Mouse (Mus musculus): ENCODE results near the gene Il27ra. TPM values are rescaled to one million over a fixed set of nuclear protein-coding genes. Genes with fewer than 3 reads are reported as not detected.

Il27ra gene
- polyA plus RNA-seq, 1 experiment: 0.49 TPM

DNA sequence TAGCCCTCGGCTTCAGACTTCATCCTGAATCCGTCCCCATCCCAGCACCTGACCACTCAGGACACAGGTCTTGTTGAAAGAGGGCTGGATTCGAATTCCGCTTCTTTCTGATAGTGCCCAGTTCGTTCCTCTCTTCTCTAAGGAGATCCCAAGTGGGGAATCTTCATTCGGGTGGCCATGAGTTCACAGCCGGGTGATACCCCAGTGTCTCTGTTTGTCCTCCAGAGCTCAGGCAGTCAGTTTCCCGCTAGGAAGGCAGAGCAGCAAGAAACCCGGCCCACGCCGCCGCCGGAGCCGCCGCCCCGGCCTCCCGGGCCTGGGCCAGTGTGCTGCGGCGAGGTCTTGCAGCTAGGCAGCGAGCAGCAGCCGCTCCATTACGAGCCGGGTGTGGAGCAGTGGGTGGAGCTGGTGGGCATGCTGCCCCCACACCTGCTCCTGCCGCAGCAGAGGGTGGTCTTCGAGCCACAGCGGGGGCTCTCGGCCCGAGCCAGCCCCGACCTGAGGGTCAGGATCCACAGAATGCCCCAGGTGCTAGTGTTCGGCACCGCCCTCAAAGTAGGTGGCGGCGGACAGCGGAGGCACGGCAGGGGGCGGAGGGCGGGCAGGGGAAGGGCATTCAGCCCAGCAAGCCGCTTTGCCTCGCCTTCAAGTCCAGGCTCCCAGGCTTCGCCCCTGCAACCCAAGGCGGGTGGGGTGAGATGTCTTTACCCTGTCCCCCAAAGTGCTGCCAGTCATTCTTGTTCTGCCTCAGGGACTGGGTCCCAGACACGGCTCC lies 42.1 kb upstream of the Il27ra start:
- Histone ChIP-seq H3K36me3 (ENCODE audit: control insufficient read depth, insufficient read depth) (peaks cover 29% of the 10 kb centered on the region), H3K79me3 (ENCODE audit: low read depth) (no peaks in the 10 kb centered on the region), H3K27me3 (ENCODE audit: control insufficient read depth, insufficient read depth, insufficient read length) (no peaks in the 10 kb centered on the region), H3K79me2 (ENCODE audit: control insufficient read depth, insufficient read depth) (no peaks in the 10 kb centered on the region), H3ac (ENCODE audit: control insufficient read depth, insufficient read length, low read depth) (no peak overlapping the region), H3K4me3 (ENCODE audit: insufficient read depth, poor library complexity, severe bottlenecking) (no peak overlapping the region)
- no peak for TF ChIP-seq MYOD1 (IDR thresholded peaks at IDR 0.05; ENCODE audit: control insufficient read depth, insufficient read length, low read depth)
- no peak for TF ChIP-seq MAX (IDR thresholded peaks at IDR 0.05)
- TF ChIP-seq USF1 (IDR thresholded peaks at IDR 0.05; ENCODE audit: low read depth): no peak
- no peak for TF ChIP-seq CEBPB (IDR thresholded peaks at IDR 0.05; ENCODE audit: low read depth)
- TF ChIP-seq CTCF (IDR thresholded peaks at IDR 0.05; ENCODE audit: control insufficient read depth, insufficient read depth, insufficient read length): no peak
- TF ChIP-seq FOSL1 (IDR thresholded peaks at IDR 0.05; ENCODE audit: insufficient read depth, low read length, poor library complexity, severe bottlenecking): no peak
- no peak for TF ChIP-seq MYOG (IDR thresholded peaks at IDR 0.05; ENCODE audit: control insufficient read depth, extremely low read depth, insufficient read length)

DNA sequence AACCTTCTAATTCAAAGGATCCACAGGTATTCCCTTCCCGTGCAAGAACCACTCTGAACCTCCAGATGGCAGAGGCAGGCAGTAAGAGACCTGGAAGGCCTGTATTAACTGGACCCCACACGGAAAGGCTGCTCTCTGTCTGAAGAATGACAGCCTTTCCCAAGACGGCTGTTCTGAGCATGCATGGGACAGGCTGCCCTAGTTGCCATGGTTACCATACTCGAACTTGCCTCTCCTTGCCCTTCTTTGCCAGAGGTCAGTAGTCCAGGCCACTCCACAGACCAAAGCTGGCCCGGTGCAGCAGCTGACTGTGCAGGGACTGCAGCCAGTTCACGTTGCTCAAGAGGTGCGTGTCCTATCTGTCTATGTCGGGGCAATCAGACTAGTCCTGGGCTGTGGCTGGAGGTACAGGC lies 41.4 kb upstream of the Il27ra start:
- H3K27me3 ChIP-seq (ENCODE audit: control insufficient read depth, insufficient read depth, insufficient read length): no peaks in the 10 kb centered on the region
- H3K36me3 ChIP-seq (ENCODE audit: control insufficient read depth, insufficient read depth): peaks cover 28% of the 10 kb centered on the region
- H3ac ChIP-seq (ENCODE audit: control insufficient read depth, insufficient read length, low read depth): no peak overlapping the region
- TF ChIP-seq MYOG (IDR thresholded peaks at IDR 0.05; ENCODE audit: control insufficient read depth, extremely low read depth, insufficient read length): no peak
- TF ChIP-seq MAX (IDR thresholded peaks at IDR 0.05): no peak
- TF ChIP-seq FOSL1 (IDR thresholded peaks at IDR 0.05; ENCODE audit: insufficient read depth, low read length, poor library complexity, severe bottlenecking): no peak
- TF ChIP-seq CEBPB (IDR thresholded peaks at IDR 0.05; ENCODE audit: low read depth): no peak
- no peak for TF ChIP-seq CTCF (IDR thresholded peaks at IDR 0.05; ENCODE audit: control insufficient read depth, insufficient read depth, insufficient read length)
- TF ChIP-seq USF1 (IDR thresholded peaks at IDR 0.05; ENCODE audit: low read depth): no peak
- no peak for TF ChIP-seq MYOD1 (IDR thresholded peaks at IDR 0.05; ENCODE audit: control insufficient read depth, insufficient read length, low read depth)
- H3K4me3 ChIP-seq (ENCODE audit: insufficient read depth, poor library complexity, severe bottlenecking): no peak overlapping the region
- no peaks in the 10 kb centered on the region for H3K79me2 ChIP-seq (ENCODE audit: control insufficient read depth, insufficient read depth)
- H3K79me3 ChIP-seq (ENCODE audit: low read depth): no peaks in the 10 kb centered on the region

- no peaks in the 10 kb centered on the region for H3K27me3 ChIP-seq (ENCODE audit: control insufficient read depth, insufficient read depth, insufficient read length)
- H3K4me3 ChIP-seq (ENCODE audit: insufficient read depth, poor library complexity, severe bottlenecking): no peak overlapping the region
- no peaks in the 10 kb centered on the region for H3K79me2 ChIP-seq (ENCODE audit: control insufficient read depth, insufficient read depth)
- peaks cover 18% of the 10 kb centered on the region for H3K36me3 ChIP-seq (ENCODE audit: control insufficient read depth, insufficient read depth)
- no peaks in the 10 kb centered on the region for H3K79me3 ChIP-seq (ENCODE audit: low read depth)
- no peak for TF ChIP-seq FOSL1 (IDR thresholded peaks at IDR 0.05; ENCODE audit: insufficient read depth, low read length, poor library complexity, severe bottlenecking)
- TF ChIP-seq USF1 (IDR thresholded peaks at IDR 0.05; ENCODE audit: low read depth): no peak
- TF ChIP-seq MAX (IDR thresholded peaks at IDR 0.05): no peak
- TF ChIP-seq MYOG (IDR thresholded peaks at IDR 0.05; ENCODE audit: control insufficient read depth, extremely low read depth, insufficient read length): no peak
- TF ChIP-seq CTCF (IDR thresholded peaks at IDR 0.05; ENCODE audit: control insufficient read depth, insufficient read depth, insufficient read length): no peak
- TF ChIP-seq CEBPB (IDR thresholded peaks at IDR 0.05; ENCODE audit: low read depth): no peak
- TF ChIP-seq MYOD1 (IDR thresholded peaks at IDR 0.05; ENCODE audit: control insufficient read depth, insufficient read length, low read depth): no peak
- H3ac ChIP-seq (ENCODE audit: control insufficient read depth, insufficient read length, low read depth): no peak overlapping the region
These were observed 36.8 kb upstream of the Il27ra start for GRCm38 (mm10) chr8:84079206-84079605.

DNA sequence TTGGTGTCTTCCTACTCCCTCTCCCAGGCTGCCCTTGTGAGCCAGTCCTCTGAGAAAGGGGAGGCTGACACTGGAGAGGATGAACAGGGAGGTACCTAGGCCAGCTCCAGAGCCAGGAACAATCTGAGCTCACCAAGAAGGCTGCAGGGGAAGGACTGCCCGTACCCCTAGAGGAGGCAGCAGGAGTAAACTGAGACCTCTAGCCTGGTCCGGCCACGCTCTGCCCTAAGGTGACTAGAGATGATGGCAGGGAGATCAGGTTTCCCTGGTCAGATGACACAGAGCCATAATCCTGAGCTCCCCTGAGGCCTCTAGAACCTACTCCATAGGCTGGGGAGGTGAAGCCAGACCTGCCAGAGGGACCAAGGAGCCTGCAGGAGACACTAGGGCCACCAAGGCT lies 34.5 kb upstream of the Il27ra start:
- peaks cover 3% of the 10 kb centered on the region for H3K79me3 ChIP-seq (ENCODE audit: low read depth)
- TF ChIP-seq MAX (IDR thresholded peaks at IDR 0.05) (no peak), MYOG (IDR thresholded peaks at IDR 0.05; ENCODE audit: control insufficient read depth, extremely low read depth, insufficient read length) (no peak), CTCF (IDR thresholded peaks at IDR 0.05; ENCODE audit: control insufficient read depth, insufficient read depth, insufficient read length) (no peak), FOSL1 (IDR thresholded peaks at IDR 0.05; ENCODE audit: insufficient read depth, low read length, poor library complexity, severe bottlenecking) (no peak), MYOD1 (IDR thresholded peaks at IDR 0.05; ENCODE audit: control insufficient read depth, insufficient read length, low read depth) (no peak), CEBPB (IDR thresholded peaks at IDR 0.05; ENCODE audit: low read depth) (no peak), USF1 (IDR thresholded peaks at IDR 0.05; ENCODE audit: low read depth) (no peak)
- peaks cover 16% of the 10 kb centered on the region for H3K79me2 ChIP-seq (ENCODE audit: control insufficient read depth, insufficient read depth)
- H3ac ChIP-seq (ENCODE audit: control insufficient read depth, insufficient read length, low read depth): no peak overlapping the region
- peaks cover 3% of the 10 kb centered on the region for H3K36me3 ChIP-seq (ENCODE audit: control insufficient read depth, insufficient read depth)
- H3K27me3 ChIP-seq (ENCODE audit: control insufficient read depth, insufficient read depth, insufficient read length): no peaks in the 10 kb centered on the region
- H3K4me3 ChIP-seq (ENCODE audit: insufficient read depth, poor library complexity, severe bottlenecking): no peak overlapping the region

- Histone ChIP-seq H3K79me3 (ENCODE audit: low read depth) (peaks cover 3% of the 10 kb centered on the region), H3ac (ENCODE audit: control insufficient read depth, insufficient read length, low read depth) (no peak overlapping the region), H3K79me2 (ENCODE audit: control insufficient read depth, insufficient read depth) (peaks cover 20% of the 10 kb centered on the region), H3K27me3 (ENCODE audit: control insufficient read depth, insufficient read depth, insufficient read length) (no peaks in the 10 kb centered on the region), H3K36me3 (ENCODE audit: control insufficient read depth, insufficient read depth) (peaks cover 3% of the 10 kb centered on the region), H3K4me3 (ENCODE audit: insufficient read depth, poor library complexity, severe bottlenecking) (no peak overlapping the region)
- TF ChIP-seq USF1 (IDR thresholded peaks at IDR 0.05; ENCODE audit: low read depth) (no peak), MAX (IDR thresholded peaks at IDR 0.05) (no peak), MYOG (IDR thresholded peaks at IDR 0.05; ENCODE audit: control insufficient read depth, extremely low read depth, insufficient read length) (no peak), CTCF (IDR thresholded peaks at IDR 0.05; ENCODE audit: control insufficient read depth, insufficient read depth, insufficient read length) (no peak), CEBPB (IDR thresholded peaks at IDR 0.05; ENCODE audit: low read depth) (no peak), FOSL1 (IDR thresholded peaks at IDR 0.05; ENCODE audit: insufficient read depth, low read length, poor library complexity, severe bottlenecking) (no peak), MYOD1 (IDR thresholded peaks at IDR 0.05; ENCODE audit: control insufficient read depth, insufficient read length, low read depth) (no peak)
These were observed 34.0 kb upstream of the Il27ra start for GRCm38 (mm10) chr8:84076412-84076811.

All from C2C12 (cell line).